Mouse (Mus musculus) telencephalon, adult 2 months (tissue): ENCODE data around the gene Ndufs7.
"Not testable (repeated sequence)": the region's sequence is repeated elsewhere in the genome, so short reads cannot be mapped to it uniquely, and the experiment has no call there.

ENCODE experiments used
- DNase-seq: peaks from one replicate; pipeline ENCODE4 v3.0.0-alpha.2; 2011; ENCODE audit warnings: low read depth, low spot score

The Ndufs7 gene

GRCm38 (mm10) chr10:80248971-80249640, at the start of gene Ndufs7:
Gene Ndufs7 (plus strand): TSS chr10:80249121.
- peak; percentile 94 for DNase-seq

GRCm38 (mm10) chr10:80199440-80200008, 49.4 kb upstream of the Ndufs7 start:
- DNase-seq, result no peak

GRCm38 (mm10) chr10:80200485-80200884, 48.4 kb upstream of the Ndufs7 start:
- no peak for DNase-seq

GRCm38 (mm10) chr10:80204055-80204454, 44.9 kb upstream of the Ndufs7 start:
- DNase-seq, result no peak

GRCm38 (mm10) chr10:80207201-80207600, 41.7 kb upstream of the Ndufs7 start:
- no peak for DNase-seq

GRCm38 (mm10) chr10:80207676-80208075, 41.2 kb upstream of the Ndufs7 start:
- DNase-seq, result no peak

- no peak for DNase-seq
Measured at GRCm38 (mm10) chr10:80208248-80208647, 40.7 kb upstream of the Ndufs7 start.

GRCm38 (mm10) chr10:80208841-80209371, 40.0 kb upstream of the Ndufs7 start:
- DNase-seq, result peak; percentile 26

GRCm38 (mm10) chr10:80211547-80212103, 37.3 kb upstream of the Ndufs7 start:
- not testable (repeated sequence) for DNase-seq

- no peak for DNase-seq
Measured at GRCm38 (mm10) chr10:80215048-80215772, 33.7 kb upstream of the Ndufs7 start.

GRCm38 (mm10) chr10:80220676-80221075, 28.2 kb upstream of the Ndufs7 start:
- no peak for DNase-seq

- DNase-seq, result not testable (repeated sequence)
Measured at GRCm38 (mm10) chr10:80223137-80223536, 25.8 kb upstream of the Ndufs7 start.

GRCm38 (mm10) chr10:80226071-80226415, 22.9 kb upstream of the Ndufs7 start:
- DNase-seq, result no peak

- peak; percentile 98 for DNase-seq
Measured at GRCm38 (mm10) chr10:80226416-80227165, 22.3 kb upstream of the Ndufs7 start, which contains the start of gene Mum1. Gene Mum1 (plus strand): TSS chr10:80226434.

- no peak for DNase-seq
Measured at GRCm38 (mm10) chr10:80227166-80227539, 21.8 kb upstream of the Ndufs7 start.

- no peak for DNase-seq
Measured at GRCm38 (mm10) chr10:80227877-80228775, 20.8 kb upstream of the Ndufs7 start.

- no peak for DNase-seq
Measured at GRCm38 (mm10) chr10:80236145-80236825, 12.6 kb upstream of the Ndufs7 start.

GRCm38 (mm10) chr10:80237020-80237419, 11.9 kb upstream of the Ndufs7 start:
- no peak for DNase-seq

- no peak for DNase-seq
Measured at GRCm38 (mm10) chr10:80238306-80238705, 10.6 kb upstream of the Ndufs7 start.

- no peak for DNase-seq
Measured at GRCm38 (mm10) chr10:80239791-80240190, 9.1 kb upstream of the Ndufs7 start.
